Mouse (Mus musculus) MEL (cell line): ENCODE results near the gene Poldip3. TPM values are rescaled to one million over a fixed set of nuclear protein-coding genes. Genes with fewer than 3 reads are reported as not detected.

Experiments
- DNase-seq: peaks from one replicate; pipeline ENCODE4 v3.0.0; 2011; ENCODE audit warnings: low read depth, low spot score
- H3K27ac ChIP-seq: 2 replicates; pipeline ENCODE4 v1.5.1; 2012; ENCODE audit warnings: low read depth, mild to moderate bottlenecking, control low read depth, low read length, moderate library complexity; ENCODE audit not compliant: control insufficient read depth
- H3K27me3 ChIP-seq, 2 experiments: fragments of 150-350 bp in 1 of 2; sonication (generic) in 1 of 2; 2 replicates each; pipeline ENCODE4 v1.6.1; 2012; ENCODE audit warnings: low read length in 2 of 2, mild to moderate bottlenecking in 2 of 2, improper control_type of control experiment in 1 of 2, moderate library complexity in 1 of 2; ENCODE audit not compliant: insufficient read depth in 2 of 2, control insufficient read depth in 1 of 2
- H3K36me3 ChIP-seq, 2 experiments: 2 replicates each; pipeline ENCODE4 v1.6.1; 2012 to 2014; ENCODE audit warnings: low read length in 2 of 2, improper control_type of control experiment in 1 of 2, inconsistent platforms in 1 of 2, mild to moderate bottlenecking in 1 of 2; ENCODE audit not compliant: insufficient read depth in 2 of 2, control insufficient read depth in 1 of 2
- H3K4me1 ChIP-seq, 2 experiments: fragments of 150-350 bp in 1 of 2; sonication (generic) in 1 of 2; 2 replicates each; pipeline ENCODE4 v1.6.1; 2012; ENCODE audit warnings: low read length in 2 of 2, improper control_type of control experiment in 1 of 2, mild to moderate bottlenecking in 1 of 2; ENCODE audit not compliant: insufficient read depth in 2 of 2, control insufficient read depth in 1 of 2
- H3K4me3 ChIP-seq, 2 experiments: fragments of 150-350 bp in 1 of 2; sonication (generic) in 1 of 2; 2 replicates each; pipeline ENCODE4 v1.5.1; 2012; ENCODE audit warnings: low read depth in 2 of 2, low read length in 2 of 2, mild to moderate bottlenecking in 2 of 2, moderate library complexity in 2 of 2, control low read depth in 1 of 2, improper control_type of control experiment in 1 of 2; ENCODE audit not compliant: control insufficient read depth in 1 of 2, insufficient read depth in 1 of 2
- H3K79me2 ChIP-seq: 2 replicates; pipeline ENCODE4 v1.6.1; 2012; ENCODE audit warnings: mild to moderate bottlenecking, low read length, moderate library complexity; ENCODE audit not compliant: control insufficient read depth, poor library complexity, insufficient read depth
- H3K9ac ChIP-seq: 2 replicates; pipeline ENCODE4 v1.6.1; 2012; ENCODE audit warnings: low read depth, mild to moderate bottlenecking, control low read depth, low read length, moderate library complexity; ENCODE audit not compliant: control insufficient read depth, poor library complexity, severe bottlenecking
- H3K9me3 ChIP-seq: fragments of 150-350 bp; sonication (generic); replicated peaks from 2 replicates; pipeline ENCODE4 v1.6.1; 2012; ENCODE audit warnings: mild to moderate bottlenecking, low read length, improper control_type of control experiment, moderate library complexity; ENCODE audit not compliant: insufficient read depth
- CTCF ChIP-seq, 3 experiments: IDR thresholded peaks in 2 of 3; conservative IDR thresholded peaks in 1 of 3; 2 replicates each; pipeline ENCODE4 v1.5.1; 2011 to 2012; ENCODE audit warnings: low read length in 3 of 3, low read depth in 2 of 3, mild to moderate bottlenecking in 2 of 3, improper control_type of control experiment in 1 of 3, inconsistent platforms in 1 of 3, mixed read lengths in 1 of 3, moderate library complexity in 1 of 3; ENCODE audit not compliant: control insufficient read depth in 1 of 3, insufficient read depth in 1 of 3, poor library complexity in 1 of 3, severe bottlenecking in 1 of 3
- ELF1 ChIP-seq: IDR thresholded peaks from 2 replicates; pipeline ENCODE4 v1.6.1; 2014; ENCODE audit warnings: low read depth, mild to moderate bottlenecking, inconsistent platforms, low read length, improper control_type of control experiment, moderate library complexity
- EP300 ChIP-seq, 2 experiments: IDR thresholded peaks; 2 replicates each; pipeline ENCODE4 v1.6.1; 2011; ENCODE audit warnings: improper control_type of control experiment in 2 of 2, low read length in 2 of 2, low read depth in 1 of 2, mild to moderate bottlenecking in 1 of 2
- ETS1 ChIP-seq: IDR thresholded peaks from 2 replicates; pipeline ENCODE4 v1.6.1; 2012; ENCODE audit warnings: low read depth, mild to moderate bottlenecking, inconsistent platforms, low read length, improper control_type of control experiment, moderate library complexity
- GABPA ChIP-seq: IDR thresholded peaks from 2 replicates; pipeline ENCODE4 v1.6.1; 2012; ENCODE audit warnings: low read depth, mild to moderate bottlenecking, inconsistent platforms, low read length, improper control_type of control experiment, moderate library complexity
- HCFC1 ChIP-seq: IDR thresholded peaks from 2 replicates; pipeline ENCODE4 v1.6.1; 2012; ENCODE audit warnings: low read depth, mild to moderate bottlenecking, inconsistent platforms, low read length, improper control_type of control experiment, moderate library complexity
- JUND ChIP-seq: IDR thresholded peaks from 2 replicates; pipeline ENCODE4 v1.6.1; 2011; ENCODE audit warnings: low read depth, mild to moderate bottlenecking, improper control_type of control experiment, low read length
- MAFK ChIP-seq: IDR thresholded peaks from 2 replicates; pipeline ENCODE4 v1.6.1; 2011; ENCODE audit warnings: low read depth, mild to moderate bottlenecking, low read length, improper control_type of control experiment, borderline replicate concordance
- MAX ChIP-seq: IDR thresholded peaks from 2 replicates; pipeline ENCODE4 v1.6.1; 2011; ENCODE audit warnings: low read length, improper control_type of control experiment
- MAZ ChIP-seq: IDR thresholded peaks from 2 replicates; pipeline ENCODE4 v1.6.1; 2012; ENCODE audit warnings: low read depth, mild to moderate bottlenecking, inconsistent platforms, low read length, improper control_type of control experiment
- MXI1 ChIP-seq: IDR thresholded peaks from 2 replicates; pipeline ENCODE4 v1.6.1; 2011; ENCODE audit warnings: mild to moderate bottlenecking, low read depth, low read length, improper control_type of control experiment
- NELFE ChIP-seq: IDR thresholded peaks from 2 replicates; pipeline ENCODE4 v1.6.1; 2011; ENCODE audit warnings: low read depth, low read length, improper control_type of control experiment
- POLR2A ChIP-seq, 2 experiments: IDR thresholded peaks; 2 replicates each; pipeline ENCODE4 v1.6.1; 2011 to 2012; ENCODE audit warnings: low read length in 2 of 2, mild to moderate bottlenecking in 2 of 2, control low read depth in 1 of 2, improper control_type of control experiment in 1 of 2, low read depth in 1 of 2, moderate library complexity in 1 of 2; ENCODE audit not compliant: control insufficient read depth in 1 of 2, insufficient read depth in 1 of 2, poor library complexity in 1 of 2
- POLR2AphosphoS2 ChIP-seq: IDR thresholded peaks from 2 replicates; pipeline ENCODE4 v1.6.1; 2011; ENCODE audit warnings: low read length, improper control_type of control experiment
- RAD21 ChIP-seq: IDR thresholded peaks from 2 replicates; pipeline ENCODE4 v1.6.1; 2011; ENCODE audit warnings: mild to moderate bottlenecking, low read depth, low read length, improper control_type of control experiment
- SIN3A ChIP-seq: IDR thresholded peaks from 2 replicates; pipeline ENCODE4 v1.6.1; 2012; ENCODE audit warnings: low read length, improper control_type of control experiment, inconsistent platforms
- SMC3 ChIP-seq: IDR thresholded peaks from 2 replicates; pipeline ENCODE4 v1.6.1; 2011; ENCODE audit warnings: low read depth, low read length, improper control_type of control experiment
- TBP ChIP-seq: IDR thresholded peaks from 2 replicates; pipeline ENCODE4 v1.8.0; 2011; ENCODE audit warnings: low read depth, low read length, improper control_type of control experiment
- TCF12 ChIP-seq: IDR thresholded peaks from 2 replicates; pipeline ENCODE4 v1.6.1; 2014; ENCODE audit warnings: low read depth, mild to moderate bottlenecking, inconsistent platforms, low read length, improper control_type of control experiment, moderate library complexity
- UBTF ChIP-seq: IDR thresholded peaks from 2 replicates; pipeline ENCODE4 v1.6.1; 2012; ENCODE audit warnings: low read depth, mild to moderate bottlenecking, inconsistent platforms, low read length, improper control_type of control experiment, moderate library complexity, borderline replicate concordance; ENCODE audit not compliant: insufficient read depth
- ZMIZ1 ChIP-seq: IDR thresholded peaks from 2 replicates; pipeline ENCODE4 v1.6.1; 2012; ENCODE audit warnings: low read depth, mild to moderate bottlenecking, inconsistent platforms, low read length, improper control_type of control experiment, moderate library complexity
- polyA plus RNA-seq, 2 experiments: library from polyadenylated mRNA; stranded (reverse) in 1 of 2; unstranded in 1 of 2; fragments of >175 nt in 1 of 2; fragments of >200 nt in 1 of 2; gene quantifications; 2 replicates each; pipeline versions ENCODE4 v1.2.1 to v1.2.4; 2012; ENCODE audit warnings: low replicate concordance in 2 of 2, low read depth in 1 of 2; ENCODE audit not compliant: insufficient read length in 2 of 2, insufficient read depth in 1 of 2, missing spikeins in 1 of 2
- total RNA-seq: library from RNA; depleted of rRNA; stranded (reverse); fragments of 300-350 nt; gene quantifications from 2 replicates; pipeline ENCODE4 v1.2.3, GENCODE M21; 2012

Gene Poldip3
- total and polyA plus RNA-seq, 3 experiments, result 113 to 123 TPM; not detected in 1

DNA sequence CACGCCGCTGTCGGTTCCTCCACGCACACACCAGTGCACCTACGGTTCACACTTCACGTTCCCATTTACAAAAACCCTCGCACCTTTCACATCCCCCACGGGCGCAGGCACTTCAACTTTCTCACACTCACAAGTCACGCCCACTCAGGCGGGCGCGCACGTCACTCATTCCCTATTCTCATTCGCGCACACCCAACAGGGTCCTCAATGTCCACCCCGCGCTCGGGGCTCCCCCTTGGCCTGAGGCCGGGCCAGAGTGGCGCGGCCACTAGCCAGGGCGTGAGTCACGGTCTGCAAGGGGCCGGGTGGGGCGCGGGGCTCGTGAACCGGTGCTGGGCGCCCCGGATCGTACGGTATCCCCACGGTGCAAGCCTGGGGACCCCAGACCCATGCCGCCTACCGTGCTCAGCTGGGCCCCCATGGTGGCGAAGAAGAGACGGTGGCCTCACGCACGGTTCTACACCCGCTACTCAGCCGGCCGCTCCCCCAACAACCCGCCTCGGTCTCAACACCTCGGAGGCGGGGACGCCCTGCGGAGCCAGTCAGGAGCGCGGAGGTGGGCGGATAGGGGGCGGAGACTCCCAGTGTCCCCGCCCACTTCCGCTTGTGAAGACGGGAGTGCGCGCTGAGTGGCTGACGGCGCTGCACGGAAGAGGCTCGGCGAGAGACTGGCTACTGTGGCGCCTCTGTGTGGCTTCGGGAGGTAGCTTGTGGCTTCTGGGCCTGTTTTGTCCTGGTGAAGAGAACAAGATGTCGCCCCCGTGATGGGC is 22.7 kb upstream of the Poldip3 start:
- no peaks in the 10 kb centered on the region for H3K27me3 ChIP-seq
- peak; percentile 98 for DNase-seq
- H3K79me2 ChIP-seq, result no peaks in the 10 kb centered on the region; the same call in 1 of the 2 replicates
- TF ChIP-seq CTCF (IDR thresholded peaks at IDR 0.05 in 2 of 3, conservative IDR thresholded peaks at IDR 0.05 in 1 of 3; ENCODE audit: control insufficient read depth in 1 of 3, insufficient read depth in 1 of 3, low read depth in 2 of 3, low read length in 3 of 3, poor library complexity in 1 of 3, severe bottlenecking in 1 of 3), result peak in 2 of 3 experiments; percentile 19 to 29; a peak in 4 of 6 replicates
- TF ChIP-seq MAFK, result no peak
- no peak for TF ChIP-seq ETS1
- peak; percentile 64; the same call in 1 of the 2 replicates for TF ChIP-seq ZMIZ1
- peak; percentile 81 for TF ChIP-seq SIN3A
- peak; percentile 57 for TF ChIP-seq TCF12
- peak; percentile 47; the same call in 1 of the 2 replicates for TF ChIP-seq MAZ
- TF ChIP-seq GABPA, result no peak
- peak; percentile 71; the same call in 1 of the 2 replicates for TF ChIP-seq TBP
- TF ChIP-seq MAX, result peak; percentile 48; the same call in 1 of the 2 replicates
- peak; percentile 78; the same call in 1 of the 2 replicates for TF ChIP-seq POLR2AphosphoS2
- no peak for TF ChIP-seq RAD21
- TF ChIP-seq EP300 (IDR thresholded peaks at IDR 0.05; ENCODE audit: low read depth in 1 of 2, low read length in 2 of 2), result no peak
- TF ChIP-seq UBTF, result 0 out of 2 replicates have a peak, but pooled peaks have one; percentile 37
- TF ChIP-seq SMC3, result no peak
- TF ChIP-seq HCFC1, result peak; percentile 79
- peak; percentile 54 to 87; a peak in 3 of 4 replicates for TF ChIP-seq POLR2A (IDR thresholded peaks at IDR 0.05; ENCODE audit: control insufficient read depth in 1 of 2, insufficient read depth in 1 of 2, low read depth in 1 of 2, low read length in 2 of 2, poor library complexity in 1 of 2)
- TF ChIP-seq NELFE, result peak; percentile 75
- TF ChIP-seq JUND, result no peak
- peak; percentile 7; the same call in 1 of the 2 replicates for TF ChIP-seq MXI1
- peak; percentile 93 for TF ChIP-seq ELF1
- H3K27ac ChIP-seq, result peak overlapping the region; percentile 60
- H3K4me3 ChIP-seq, result peak overlapping the region; percentile 63 to 97
- H3K4me1 ChIP-seq, result peaks cover 7 to 20% of the 10 kb centered on the region in 2 experiments
- H3K36me3 ChIP-seq, result peaks cover 0 to 13% of the 10 kb centered on the region in 2 experiments; a peak in 2 of 4 replicates
- H3K9me3 ChIP-seq, result no peaks in the 10 kb centered on the region
- H3K9ac ChIP-seq, result peak overlapping the region; percentile 75
